Mouse (Mus musculus) macrophage (primary cell): ENCODE results near the gene Furin. TPM values are rescaled to one million over a fixed set of nuclear protein-coding genes. Genes with fewer than 3 reads are reported as not detected.

Source experiments
- H3K27ac ChIP-seq: fragments of 350-480 bp; formaldehyde crosslinking; 2 replicates; pipeline ENCODE4 v1.9.0; 2021
- H3K36me3 ChIP-seq: fragments of 350-480 bp; formaldehyde crosslinking; 2 replicates; pipeline ENCODE4 v1.9.0; 2021; ENCODE audit errors: inconsistent target
- H3K4me3 ChIP-seq: fragments of 350-480 bp; formaldehyde crosslinking; 2 replicates; pipeline ENCODE4 v1.9.0; 2021; ENCODE audit errors: inconsistent target
- H3K79me2 ChIP-seq: fragments of 350-480 bp; formaldehyde crosslinking; 2 replicates; pipeline ENCODE4 v1.9.0; 2021; ENCODE audit errors: inconsistent target
- WGBS: methylation state at CpG from one replicate; pipeline ENCODE4 v1.1.7; 2026; ENCODE audit warnings: inconsistent platforms; ENCODE audit not compliant: missing documents; 5-methylcytosine and 5-hydroxymethylcytosine counted together
- polyA plus RNA-seq: library from polyadenylated mRNA; stranded (reverse); fragments of 250-400 nt; gene quantifications from 3 replicates; pipeline ENCODE4 v1.2.4, GENCODE M21; 2018; ENCODE audit warnings: inconsistent platforms

Gene Furin
- polyA plus RNA-seq, 1 experiment from 2014 or later, result 37.1 TPM

DNA sequence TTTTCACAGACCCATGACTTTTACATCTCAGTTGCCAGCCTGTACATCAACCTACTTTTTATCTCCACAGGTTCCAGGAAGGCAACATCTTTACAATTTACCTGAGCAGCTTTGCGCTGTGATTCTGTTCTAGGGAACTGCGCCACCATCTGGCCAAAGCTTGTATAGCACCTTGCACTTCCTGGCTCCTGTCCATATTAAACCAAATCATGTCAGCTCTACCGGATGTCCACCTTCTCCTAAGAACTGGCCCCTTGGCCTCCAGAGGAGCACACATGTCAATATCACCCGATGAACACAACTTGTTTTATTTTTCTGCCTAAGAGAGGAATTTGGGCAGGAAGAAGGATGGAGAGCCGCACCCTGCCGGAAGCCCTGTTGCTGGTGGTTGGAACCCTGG is 27.8 kb downstream of the Furin start:
- Histone ChIP-seq H3K36me3 (peaks cover 58% of the 10 kb centered on the region), H3K4me3 (no peak overlapping the region)
- WGBS, result 43% methylated on average over 6 of the region's 6 CpGs

GRCm38 (mm10) chr7:80376192-80376591 is 29.0 kb downstream of the Furin start:
- peaks cover 45% of the 10 kb centered on the region for H3K36me3 ChIP-seq
- no peak overlapping the region for H3K27ac ChIP-seq
- H3K4me3 ChIP-seq, result no peak overlapping the region
- peaks cover 6% of the 10 kb centered on the region; the same call in 1 of the 2 replicates for H3K79me2 ChIP-seq
- 83% methylated on average over 10 of the region's 10 CpGs for WGBS

More for the DNA sequence above, 27.8 kb downstream of the Furin start:
- Histone ChIP-seq H3K79me2 (peaks cover 18% of the 10 kb centered on the region; the same call in 1 of the 2 replicates), H3K27ac (no peak overlapping the region)

GRCm38 (mm10) chr7:80375376-80376039 is 29.7 kb downstream of the Furin start:
- WGBS, result 19% methylated on average over 8 of the region's 9 CpGs
- H3K79me2 ChIP-seq, result peaks cover under 1% of the 10 kb centered on the region; the same call in 1 of the 2 replicates
- H3K27ac ChIP-seq, result peak overlapping the region; percentile 13; the same call in 1 of the 2 replicates
- H3K4me3 ChIP-seq, result no peak overlapping the region
- H3K36me3 ChIP-seq, result peaks cover 38% of the 10 kb centered on the region

GRCm38 (mm10) chr7:80374733-80375132 is 30.5 kb downstream of the Furin start:
- WGBS, result 88% methylated on average over 3 of the region's 3 CpGs
- H3K4me3 ChIP-seq, result no peak overlapping the region
- peaks cover 30% of the 10 kb centered on the region for H3K36me3 ChIP-seq
- H3K27ac ChIP-seq, result no peak overlapping the region
- no peaks in the 10 kb centered on the region; the same call in 1 of the 2 replicates for H3K79me2 ChIP-seq

DNA sequence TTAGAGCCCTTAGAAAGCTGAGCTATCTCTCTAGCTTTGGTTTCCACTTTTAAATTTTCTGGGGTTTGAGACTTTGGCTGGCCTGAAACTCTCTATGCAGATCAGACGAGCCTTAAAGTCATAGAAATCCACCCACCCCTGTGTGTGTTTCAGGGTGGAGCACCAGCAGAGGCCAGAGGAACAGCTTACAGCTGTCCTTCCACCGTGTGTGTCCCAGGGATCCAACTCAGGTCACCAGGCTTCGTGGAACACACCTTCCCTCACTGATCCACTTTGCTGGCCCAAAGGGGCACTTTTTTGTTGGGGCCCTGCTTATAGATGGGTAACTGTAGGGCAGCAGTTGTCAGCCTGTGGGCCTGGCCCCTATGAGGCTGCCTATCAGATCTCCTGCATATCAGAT is 31.0 kb downstream of the Furin start:
- WGBS, result 57% methylated on average over 3 of the region's 3 CpGs
- Histone ChIP-seq H3K79me2 (no peaks in the 10 kb centered on the region), H3K36me3 (peaks cover 26% of the 10 kb centered on the region), H3K27ac (no peak overlapping the region), H3K4me3 (no peak overlapping the region)

DNA sequence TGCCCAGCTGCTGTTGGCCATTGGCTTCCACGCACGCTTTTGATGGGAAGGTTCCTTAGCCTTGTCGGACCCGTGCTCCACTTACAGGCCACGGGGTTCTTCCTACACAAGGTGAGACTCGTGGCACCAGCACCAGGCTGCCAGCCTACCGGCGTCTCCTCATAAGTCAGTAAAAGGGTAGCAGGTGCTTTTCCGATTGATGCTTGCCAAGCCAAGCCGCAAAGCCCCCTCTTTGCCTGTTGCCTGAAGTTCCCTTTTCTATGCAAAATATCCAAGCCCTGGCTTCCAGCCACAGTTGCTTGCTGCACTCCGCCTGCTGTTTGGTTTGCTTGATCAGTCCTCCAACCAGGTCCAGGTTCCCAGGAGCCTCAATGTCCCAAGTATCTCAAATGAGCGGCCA is 31.4 kb downstream of the Furin start:
- H3K4me3 ChIP-seq, result no peak overlapping the region
- H3K36me3 ChIP-seq, result peaks cover 21% of the 10 kb centered on the region
- 22% methylated on average over 12 of the region's 12 CpGs for WGBS
- H3K79me2 ChIP-seq, result no peaks in the 10 kb centered on the region
- no peak overlapping the region for H3K27ac ChIP-seq

DNA sequence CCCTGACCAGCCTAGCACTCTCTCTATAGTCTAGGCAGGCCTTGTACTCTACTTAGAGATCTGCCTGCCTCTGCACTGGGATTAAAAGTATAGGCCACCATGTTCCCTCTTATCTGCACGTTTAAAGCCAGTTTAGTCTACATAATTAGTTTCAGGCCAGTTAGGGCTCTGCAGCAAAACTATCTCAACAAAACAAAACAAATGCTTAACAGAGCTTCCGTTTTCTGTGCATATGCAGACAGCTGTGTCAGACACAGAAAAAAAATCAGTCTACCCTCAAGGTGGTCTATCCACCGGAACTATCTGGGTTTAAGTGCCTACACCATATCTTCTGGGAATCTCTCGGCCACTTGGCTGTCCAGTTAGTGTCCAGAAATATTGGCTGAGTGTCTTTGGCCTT is 31.9 kb downstream of the Furin start:
- 40% methylated on average over 4 of the region's 4 CpGs for WGBS
- Histone ChIP-seq H3K36me3 (peaks cover 17% of the 10 kb centered on the region), H3K27ac (no peak overlapping the region), H3K4me3 (no peak overlapping the region), H3K79me2 (no peaks in the 10 kb centered on the region)

- peaks cover 17% of the 10 kb centered on the region; the same call in 1 of the 2 replicates for H3K36me3 ChIP-seq
- no peak overlapping the region for H3K27ac ChIP-seq
- H3K4me3 ChIP-seq, result no peak overlapping the region
- 52% methylated on average over 2 of the region's 2 CpGs for WGBS
- no peaks in the 10 kb centered on the region for H3K79me2 ChIP-seq
These were observed 32.6 kb downstream of the Furin start for GRCm38 (mm10) chr7:80372667-80373066.

DNA sequence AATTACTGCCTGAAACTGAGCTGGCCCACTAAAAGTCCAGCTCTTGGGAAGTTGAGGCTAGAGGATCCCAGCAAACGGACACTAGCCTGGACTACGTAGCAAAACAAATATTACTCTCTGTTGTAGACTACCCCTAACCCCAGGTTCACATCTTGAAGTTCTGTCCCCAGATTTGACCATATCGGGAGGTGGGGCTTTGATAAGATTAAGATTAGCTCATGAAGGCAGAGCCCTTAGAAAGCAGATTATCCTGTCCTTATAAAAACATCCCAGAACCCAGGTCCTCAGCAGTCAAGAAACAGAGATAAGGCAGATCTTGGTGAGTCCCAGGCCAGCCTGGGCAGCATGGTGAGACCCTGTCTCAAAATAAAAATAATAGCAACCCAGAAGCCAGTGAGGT is 33.1 kb downstream of the Furin start:
- 94% methylated on average over 3 of the region's 3 CpGs for whole genome bisulfite sequencing
- H3K36me3 ChIP-seq, result peaks cover 17% of the 10 kb centered on the region; the same call in 1 of the 2 replicates
- no peak overlapping the region for H3K27ac ChIP-seq
- no peak overlapping the region for H3K4me3 ChIP-seq
- H3K79me2 ChIP-seq, result no peaks in the 10 kb centered on the region

DNA sequence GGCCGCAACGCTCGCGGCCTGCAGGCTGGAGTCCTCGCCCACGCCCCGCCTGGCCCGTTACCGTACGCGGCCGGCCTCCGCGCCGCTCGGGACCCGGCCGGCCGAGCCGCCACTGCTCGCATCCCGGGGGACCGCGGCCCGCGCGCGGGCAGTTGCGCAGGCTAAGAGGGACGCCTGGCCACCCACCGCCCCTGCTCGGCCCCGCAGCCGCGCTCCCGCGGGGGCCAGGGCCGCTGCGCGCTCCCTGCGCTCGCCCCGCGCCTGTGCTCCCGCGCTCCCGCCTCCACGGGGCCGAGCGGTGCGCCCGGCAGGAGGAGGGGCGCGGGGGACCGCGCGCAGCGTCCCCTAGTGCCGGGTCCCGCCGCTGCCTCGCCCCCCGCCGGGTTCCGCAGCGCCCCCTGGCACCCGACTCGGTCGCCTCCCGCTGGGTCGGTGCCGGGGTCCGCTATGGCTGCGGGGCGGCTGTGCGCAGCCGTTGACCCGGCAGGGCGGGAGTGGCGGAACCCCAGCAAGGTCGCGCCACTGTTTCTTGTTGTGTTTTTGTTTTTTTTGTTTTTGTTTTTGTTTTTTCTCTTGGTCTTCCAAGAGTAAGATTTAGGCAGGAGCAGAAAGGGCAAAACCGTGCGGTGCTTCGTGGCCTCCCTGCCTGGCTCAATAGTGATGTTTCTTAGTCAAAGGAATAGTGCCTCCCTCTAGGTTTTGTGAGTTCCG is 34.0 kb downstream of the Furin start, which contains the start of gene Man2a2:
Man2a2 (minus strand) TSS at position 335 of the 711 bp plus-strand sequence.
- peak within 1 kb of the TSS; percentile 80 for H3K27ac ChIP-seq
- H3K4me3 ChIP-seq, result peak within 1 kb of the TSS; percentile 45
- H3K36me3 ChIP-seq, result peaks cover 22% of the 10 kb centered on the region
- WGBS, result 2% methylated on average over 77 of the region's 86 CpGs
- no peaks in the 10 kb centered on the region for H3K79me2 ChIP-seq

DNA sequence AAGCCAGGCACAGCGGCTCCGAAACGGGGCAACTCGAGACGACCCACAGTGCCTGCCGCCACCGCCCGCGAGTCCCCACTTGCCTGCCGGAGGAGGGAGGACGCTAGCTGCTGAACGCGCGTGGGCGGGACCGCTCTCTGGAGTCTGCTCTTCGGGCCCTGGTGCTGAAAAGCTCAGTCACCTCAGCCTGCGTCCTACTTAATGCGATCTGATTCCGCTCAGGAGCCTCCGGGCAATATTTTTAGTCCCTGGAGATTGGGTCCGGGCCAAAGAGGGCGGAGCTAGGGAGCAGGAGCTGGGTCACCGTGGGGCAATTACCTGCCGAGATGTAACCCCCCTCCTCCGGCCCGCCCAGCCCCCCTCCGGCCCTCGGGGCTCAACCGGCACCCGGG is 34.6 kb downstream of the Furin start:
- Histone ChIP-seq H3K4me3 (peak overlapping the region; percentile 45), H3K27ac (peak overlapping the region; percentile 80), H3K36me3 (peaks cover 27% of the 10 kb centered on the region), H3K79me2 (no peaks in the 10 kb centered on the region)
- 0% methylated on average over 24 of the region's 31 CpGs for WGBS

DNA sequence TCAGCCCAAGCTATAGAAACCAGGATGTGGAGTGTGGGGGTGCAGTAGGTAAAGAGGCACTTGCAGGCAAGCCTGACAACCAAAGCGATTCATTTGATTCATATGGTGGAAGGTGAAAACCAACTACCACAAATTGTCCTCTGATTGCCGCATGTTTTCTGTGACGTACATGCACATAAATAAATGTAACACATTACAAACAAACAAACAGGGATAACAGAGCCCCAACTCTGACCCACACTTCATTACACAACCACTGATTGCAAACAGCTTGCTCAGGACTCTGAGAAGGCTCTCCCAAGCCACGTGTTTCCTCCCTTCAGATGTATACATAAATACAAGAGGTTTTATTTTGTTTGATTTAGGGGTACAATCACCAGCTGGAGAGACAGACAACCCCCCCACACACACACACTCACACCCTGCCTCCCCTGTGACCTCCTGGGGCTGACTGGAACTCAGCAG is 35.2 kb downstream of the Furin start:
- WGBS, result 9% methylated on average over 4 of the region's 4 CpGs
- peak overlapping the region; percentile 80 for H3K27ac ChIP-seq

DNA sequence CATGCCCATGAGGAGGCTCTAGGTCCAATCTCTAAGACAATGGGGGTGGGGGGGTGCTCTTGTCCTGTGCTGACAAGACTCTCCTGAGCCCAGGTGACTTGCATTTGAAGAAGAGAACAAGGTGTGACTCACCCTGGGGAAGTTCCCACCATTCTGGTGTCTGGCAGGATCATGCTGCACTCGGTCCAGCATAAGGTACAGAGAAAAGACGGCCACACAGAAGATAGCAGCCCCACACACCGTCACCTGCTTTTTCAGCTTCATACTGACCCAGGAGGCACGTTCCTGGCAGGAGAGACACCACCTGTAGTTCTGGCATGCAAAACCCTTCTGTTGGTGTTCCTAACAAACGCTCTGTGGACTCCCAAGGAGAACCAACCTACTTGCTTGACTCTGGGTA is 35.8 kb downstream of the Furin start:
- Histone ChIP-seq H3K36me3 (peaks cover 35% of the 10 kb centered on the region), H3K79me2 (no peaks in the 10 kb centered on the region), H3K27ac (peak overlapping the region; percentile 80), H3K4me3 (peak overlapping the region; percentile 45; the same call in 1 of the 2 replicates)
- WGBS, result 29% methylated on average over 5 of the region's 5 CpGs

More for the DNA sequence above, 35.2 kb downstream of the Furin start:
- peak overlapping the region; percentile 45 for H3K4me3 ChIP-seq
- no peaks in the 10 kb centered on the region for H3K79me2 ChIP-seq
- peaks cover 29% of the 10 kb centered on the region for H3K36me3 ChIP-seq

GRCm38 (mm10) chr7:80368635-80369421 is 36.4 kb downstream of the Furin start:
- Histone ChIP-seq H3K27ac (peak overlapping the region; percentile 80), H3K36me3 (peaks cover 41% of the 10 kb centered on the region), H3K4me3 (peak overlapping the region; percentile 2; the same call in 1 of the 2 replicates), H3K79me2 (no peaks in the 10 kb centered on the region)
- WGBS, result 16% methylated on average over 20 of the region's 20 CpGs
